Mouse (Mus musculus) ES-Bruce4 (cell line): ENCODE measurements around the gene Scn4b. TPM values are rescaled to one million over a fixed set of nuclear protein-coding genes. Genes with fewer than 3 reads are reported as not detected.

Source experiments
- H3K27ac ChIP-seq: 2 replicates; pipeline ENCODE4 v1.5.1; 2012; ENCODE audit warnings: low read length, inconsistent platforms; ENCODE audit not compliant: insufficient read depth
- H3K27me3 ChIP-seq: 2 replicates; pipeline ENCODE4 v1.6.1; 2012; ENCODE audit warnings: mild to moderate bottlenecking, low read length, inconsistent platforms; ENCODE audit not compliant: control insufficient read depth, poor library complexity, insufficient read depth, severe bottlenecking
- H3K36me3 ChIP-seq: 2 replicates; pipeline ENCODE4 v1.6.1; 2012; ENCODE audit warnings: inconsistent platforms, mild to moderate bottlenecking, low read length, moderate library complexity; ENCODE audit not compliant: control insufficient read depth, poor library complexity, insufficient read depth, severe bottlenecking
- H3K4me1 ChIP-seq: one replicate; pipeline ENCODE4 v1.8.1; 2011; ENCODE audit warnings: low read length; ENCODE audit not compliant: control insufficient read depth, insufficient read depth
- H3K4me3 ChIP-seq: 2 replicates; pipeline ENCODE4 v1.5.1; 2011; ENCODE audit warnings: low read depth, mild to moderate bottlenecking, low read length
- H3K9ac ChIP-seq: 2 replicates; pipeline ENCODE4 v1.6.1; 2012; ENCODE audit warnings: low read depth, mild to moderate bottlenecking, inconsistent platforms; ENCODE audit not compliant: poor library complexity, severe bottlenecking
- H3K9me3 ChIP-seq: replicated peaks from 2 replicates; pipeline ENCODE4 v1.6.1; 2012; ENCODE audit warnings: mild to moderate bottlenecking, low read length, inconsistent platforms; ENCODE audit not compliant: control insufficient read depth, poor library complexity, insufficient read depth, severe bottlenecking
- CTCF ChIP-seq: IDR thresholded peaks from one replicate; pipeline ENCODE4 v1.8.1; 2011; ENCODE audit warnings: low read depth, low read length
- EP300 ChIP-seq: IDR thresholded peaks from 2 replicates; pipeline ENCODE4 v1.6.1; 2011; ENCODE audit warnings: low read depth, low read length; ENCODE audit not compliant: insufficient read depth
- POLR2A ChIP-seq: IDR thresholded peaks from one replicate; pipeline ENCODE4 v1.8.1; 2011; ENCODE audit warnings: low read length; ENCODE audit not compliant: insufficient read depth
- polyA plus RNA-seq: library from polyadenylated mRNA; stranded (reverse); fragments of >200 nt; gene quantifications from 2 replicates; pipeline ENCODE4 v1.2.4, GENCODE M21; 2011; ENCODE audit warnings: low read depth; ENCODE audit not compliant: missing spikeins, insufficient read depth, insufficient read length

Scn4b gene
- polyA plus RNA-seq, 1 experiment = 0.40 TPM

DNA sequence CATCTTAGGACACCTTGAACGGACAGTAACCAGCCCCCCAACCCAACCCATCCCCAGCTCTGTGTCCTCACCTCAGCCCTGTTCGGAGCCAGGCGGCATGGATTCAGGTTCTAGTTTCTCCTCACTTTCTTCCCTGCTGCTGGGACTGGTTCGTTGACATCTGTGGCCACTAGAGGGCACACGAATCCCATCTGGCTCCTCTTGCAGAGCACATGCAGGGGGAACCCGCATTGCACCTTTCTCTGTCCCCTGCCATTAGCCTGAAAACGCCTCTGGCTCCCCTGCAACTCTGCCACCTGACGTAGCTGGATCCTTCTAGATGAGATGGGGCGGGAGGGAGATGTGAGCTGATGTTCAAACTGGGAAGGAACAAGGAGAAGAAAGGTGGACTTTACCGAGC is 16.4 kb upstream of the Scn4b start:
- TF ChIP-seq EP300 = peak; percentile 64; the same call in 1 of the 2 replicates
- peak; percentile 97 for TF ChIP-seq CTCF
- TF ChIP-seq POLR2A = no peak
- no peaks in the 10 kb centered on the region for H3K27me3 ChIP-seq

DNA sequence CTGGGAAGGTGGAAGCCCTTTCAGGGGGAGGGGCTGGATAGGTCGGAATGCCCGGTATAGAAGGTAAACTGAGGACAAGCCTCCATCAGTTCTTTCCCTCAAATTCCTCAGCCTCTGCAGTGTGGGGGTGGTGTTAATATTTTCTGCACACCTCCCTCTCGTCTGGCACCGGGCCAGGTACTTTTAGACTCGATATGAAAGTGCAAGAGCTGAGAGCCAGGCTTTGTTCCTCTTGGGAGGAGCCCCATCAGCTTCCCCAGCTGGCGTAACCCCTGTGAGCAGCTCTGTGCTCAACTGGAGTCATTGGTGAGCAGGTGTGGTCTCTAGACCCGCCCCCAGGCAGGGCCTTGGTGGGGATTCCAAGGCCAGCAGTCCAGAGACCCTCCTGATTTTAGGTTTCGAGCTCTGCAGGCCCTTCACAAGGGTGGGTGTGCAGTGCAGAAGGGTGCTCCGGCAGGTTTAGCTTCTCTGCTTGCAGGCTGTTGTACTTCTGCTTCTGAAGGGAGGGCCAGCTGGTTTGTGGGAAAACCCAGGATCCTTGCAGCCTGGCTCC is 15.9 kb upstream of the Scn4b start:
- Histone ChIP-seq H3K4me1 (no peaks in the 10 kb centered on the region), H3K9me3 (no peaks in the 10 kb centered on the region), H3K36me3 (no peaks in the 10 kb centered on the region), H3K27me3 (no peaks in the 10 kb centered on the region), H3K27ac (no peak overlapping the region), H3K9ac (no peak overlapping the region), H3K4me3 (peak overlapping the region; percentile 26; the same call in 1 of the 2 replicates)
- TF ChIP-seq POLR2A (no peak), EP300 (no peak), CTCF (no peak)

More for the DNA sequence above, 16.4 kb upstream of the Scn4b start:
- Histone ChIP-seq H3K27ac (no peak overlapping the region), H3K4me3 (peak overlapping the region; percentile 26; the same call in 1 of the 2 replicates), H3K36me3 (no peaks in the 10 kb centered on the region), H3K9me3 (no peaks in the 10 kb centered on the region), H3K4me1 (no peaks in the 10 kb centered on the region), H3K9ac (no peak overlapping the region)

DNA sequence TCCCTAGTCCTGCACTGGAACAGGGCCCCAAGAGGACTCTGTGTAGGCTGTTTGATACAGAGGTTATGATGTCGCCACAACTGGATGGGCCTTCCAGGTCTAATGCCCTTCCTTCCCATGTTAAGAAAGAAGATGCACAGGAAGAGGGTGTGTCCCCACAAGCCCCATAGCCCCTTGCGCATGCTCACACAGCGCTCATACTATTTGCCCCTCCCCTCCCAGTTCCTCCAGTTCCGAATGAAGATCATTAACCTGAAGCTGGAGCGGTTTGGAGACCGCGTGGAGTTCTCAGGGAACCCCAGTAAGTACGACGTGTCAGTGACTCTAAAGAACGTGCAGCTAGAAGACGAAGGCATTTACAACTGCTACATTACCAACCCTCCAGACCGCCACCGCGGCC is 13.0 kb upstream of the Scn4b start:
- H3K27me3 ChIP-seq = no peaks in the 10 kb centered on the region
- no peaks in the 10 kb centered on the region for H3K4me1 ChIP-seq
- TF ChIP-seq EP300 (no peak), POLR2A (no peak), CTCF (no peak)
- no peaks in the 10 kb centered on the region for H3K36me3 ChIP-seq
- H3K9ac ChIP-seq = no peak overlapping the region
- no peak overlapping the region for H3K4me3 ChIP-seq
- H3K27ac ChIP-seq = no peak overlapping the region
- no peaks in the 10 kb centered on the region for H3K9me3 ChIP-seq

DNA sequence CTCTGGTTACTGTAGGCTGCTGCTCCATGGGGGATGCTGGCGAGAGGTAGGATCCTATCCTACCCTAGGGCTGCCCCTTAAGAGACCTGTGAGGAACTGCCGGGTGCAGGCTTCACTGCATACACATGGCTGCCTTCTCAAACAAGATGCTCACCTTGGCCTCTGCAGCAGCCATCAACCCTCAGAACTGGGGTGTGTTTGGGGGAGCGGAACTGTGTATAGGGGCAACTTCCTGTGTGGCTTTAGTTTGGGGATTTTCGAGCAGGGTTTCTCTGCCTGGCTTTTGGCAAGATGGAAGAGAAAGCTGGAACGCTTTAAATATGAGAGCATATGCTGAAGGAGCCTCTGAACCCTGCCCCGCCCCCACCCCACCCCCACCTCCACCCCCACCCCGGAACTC is 11.3 kb upstream of the Scn4b start:
- Histone ChIP-seq H3K27ac (no peak overlapping the region), H3K4me1 (no peaks in the 10 kb centered on the region), H3K9ac (no peak overlapping the region), H3K27me3 (no peaks in the 10 kb centered on the region), H3K4me3 (no peak overlapping the region), H3K9me3 (no peaks in the 10 kb centered on the region), H3K36me3 (no peaks in the 10 kb centered on the region)
- TF ChIP-seq CTCF (no peak), POLR2A (no peak), EP300 (no peak)

DNA sequence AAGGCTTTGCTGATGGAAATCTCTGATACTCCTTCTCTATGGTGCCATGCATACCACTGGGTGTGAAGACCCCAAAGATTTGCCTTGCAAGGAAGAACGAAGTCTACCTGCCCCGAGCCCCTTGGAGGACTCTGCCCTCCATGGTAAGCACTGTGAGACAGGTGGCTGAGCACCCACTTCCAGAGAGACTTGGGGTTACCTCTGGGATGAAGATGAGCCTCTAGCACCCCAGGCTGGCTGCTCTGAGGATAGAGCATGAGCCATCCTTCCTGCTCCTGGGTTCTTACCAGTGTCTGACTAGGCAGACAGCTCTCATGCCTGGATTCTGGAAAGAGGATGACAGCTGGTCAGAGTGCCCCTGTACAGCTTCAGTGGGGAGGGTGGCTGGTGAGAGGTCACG is 8.1 kb upstream of the Scn4b start:
- H3K27me3 ChIP-seq = no peaks in the 10 kb centered on the region
- TF ChIP-seq EP300 (no peak), POLR2A (no peak), CTCF (no peak)
- H3K36me3 ChIP-seq = no peaks in the 10 kb centered on the region
- no peak overlapping the region for H3K9ac ChIP-seq
- no peaks in the 10 kb centered on the region for H3K4me1 ChIP-seq
- no peak overlapping the region for H3K4me3 ChIP-seq
- H3K9me3 ChIP-seq = no peaks in the 10 kb centered on the region
- no peak overlapping the region for H3K27ac ChIP-seq

DNA sequence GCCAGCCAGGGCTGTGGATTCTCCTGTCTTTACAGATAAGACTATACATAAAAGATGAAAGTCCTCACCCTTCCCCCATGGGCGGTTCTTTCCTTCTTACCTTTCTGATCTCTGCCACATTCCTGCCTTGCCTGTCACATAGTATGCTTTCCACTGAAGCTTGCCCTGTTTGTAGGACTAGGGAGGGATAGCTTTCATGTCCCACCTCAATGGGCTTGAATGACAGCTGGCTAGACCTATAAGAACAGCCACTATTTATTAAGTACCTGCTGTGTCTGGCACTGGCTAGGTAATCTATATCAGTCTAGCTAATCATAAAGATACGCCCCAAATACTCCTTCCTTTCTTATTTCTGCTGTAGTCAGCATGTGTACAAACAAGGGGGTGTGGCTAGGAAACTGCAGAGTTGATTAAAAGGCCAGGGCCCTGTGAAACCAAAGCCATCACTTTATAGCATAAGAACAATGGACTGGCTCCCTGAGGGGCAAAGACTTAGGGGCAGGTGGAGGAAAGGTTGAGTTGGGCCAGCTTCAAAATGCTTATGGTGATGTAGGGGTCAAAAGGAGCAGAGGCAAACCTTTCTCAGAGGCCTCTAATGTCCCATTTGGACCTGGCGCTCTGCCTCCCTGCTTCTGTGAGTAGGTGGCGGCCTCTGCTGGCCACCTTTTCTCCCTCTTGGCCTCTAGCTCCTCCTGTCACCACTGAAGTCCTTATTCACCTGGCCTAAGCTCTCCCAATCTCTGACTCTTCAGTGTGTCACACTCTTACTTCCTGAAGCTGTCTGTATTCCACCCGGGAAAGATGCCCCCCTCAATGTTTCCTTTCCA is 4.5 kb upstream of the Scn4b start:
- TF ChIP-seq EP300 = no peak
- TF ChIP-seq CTCF = peak; percentile 87
- H3K4me1 ChIP-seq = no peaks in the 10 kb centered on the region
- H3K9ac ChIP-seq = no peak overlapping the region
- no peaks in the 10 kb centered on the region for H3K9me3 ChIP-seq
- H3K4me3 ChIP-seq = no peak overlapping the region
- H3K27me3 ChIP-seq = peaks cover under 1% of the 10 kb centered on the region; the same call in 1 of the 2 replicates
- H3K36me3 ChIP-seq = no peaks in the 10 kb centered on the region
- no peak overlapping the region for H3K27ac ChIP-seq
